Mouse (Mus musculus) forebrain, embryonic 10.5 days (tissue): ENCODE data around the gene Mansc4. TPM values are rescaled to one million over a fixed set of nuclear protein-coding genes. Genes with fewer than 3 reads are reported as not detected.

Source experiments
- DNase-seq: peaks from one replicate; pipeline ENCODE4 v3.0.0-alpha.2; 2017; ENCODE audit warnings: low spot score; ENCODE audit errors: extremely low spot score
- H3K27ac ChIP-seq: fragments of 300-500 bp; sonication (generic); 2 replicates; pipeline ENCODE4 v1.5.1; 2016; ENCODE audit warnings: mild to moderate bottlenecking
- H3K27me3 ChIP-seq: fragments of 300-500 bp; sonication (generic); 2 replicates; pipeline ENCODE4 v1.6.1; 2016; ENCODE audit warnings: mild to moderate bottlenecking; ENCODE audit not compliant: poor library complexity, severe bottlenecking
- H3K36me3 ChIP-seq: fragments of 300-500 bp; sonication (generic); replicated peaks from 2 replicates; pipeline ENCODE4 v1.6.1; 2016; ENCODE audit warnings: mild to moderate bottlenecking, moderate library complexity
- H3K4me1 ChIP-seq: fragments of 300-500 bp; sonication (generic); 2 replicates; pipeline ENCODE4 v1.6.1; 2016
- H3K4me3 ChIP-seq: fragments of 300-500 bp; sonication (generic); 2 replicates; pipeline ENCODE4 v1.5.1; 2016; ENCODE audit warnings: mild to moderate bottlenecking, moderate library complexity
- H3K9me3 ChIP-seq: fragments of 300-500 bp; sonication (generic); 2 replicates; pipeline ENCODE4 v1.6.1; 2016; ENCODE audit warnings: mild to moderate bottlenecking, moderate library complexity
- WGBS: fragments of 180-500 bp; shearing (Covaris S2); methylation state at CpG from one replicate; pipeline ENCODE4 v1.1.7; 2016; 5-methylcytosine and 5-hydroxymethylcytosine counted together
- polyA plus RNA-seq: library from polyadenylated mRNA; unstranded; fragments of >200 nt; fragmentation: Nextera tagmentation; extraction: Ambion mirVana; gene quantifications from 2 replicates; pipeline ENCODE4 v1.2.1, GENCODE M21; 2016

Gene Mansc4
- polyA plus RNA-seq, 1 experiment from 2014 or later: 1.1 TPM

DNA sequence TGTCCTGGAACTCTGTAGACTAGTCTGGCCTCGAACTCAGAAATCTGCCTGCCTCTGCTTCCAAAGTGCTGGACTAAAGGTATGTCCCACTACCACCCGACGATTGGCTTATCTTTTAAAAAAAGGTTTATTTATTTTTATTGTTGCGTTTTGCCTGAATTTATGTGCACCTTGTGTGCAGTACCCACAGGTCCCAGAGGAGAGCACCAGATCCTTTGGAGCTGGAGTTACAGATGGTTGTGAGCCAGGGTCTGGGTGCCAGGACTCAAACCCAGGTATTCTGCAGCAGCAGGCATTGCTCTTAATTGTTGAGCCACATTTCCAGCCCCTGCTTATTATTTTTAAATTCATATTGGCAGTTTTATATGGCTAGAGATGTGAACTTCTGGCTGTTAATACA lies 9.3 kb upstream of the Mansc4 start:
- Histone ChIP-seq H3K36me3 (peaks cover 29% of the 10 kb centered on the region), H3K4me1 (peaks cover 45% of the 10 kb centered on the region), H3K27me3 (no peaks in the 10 kb centered on the region), H3K9me3 (no peaks in the 10 kb centered on the region), H3K4me3 (no peak overlapping the region), H3K27ac (no peak overlapping the region)
- WGBS: 96% methylated on average over 4 of the region's 4 CpGs
- DNase-seq: no peak

DNA sequence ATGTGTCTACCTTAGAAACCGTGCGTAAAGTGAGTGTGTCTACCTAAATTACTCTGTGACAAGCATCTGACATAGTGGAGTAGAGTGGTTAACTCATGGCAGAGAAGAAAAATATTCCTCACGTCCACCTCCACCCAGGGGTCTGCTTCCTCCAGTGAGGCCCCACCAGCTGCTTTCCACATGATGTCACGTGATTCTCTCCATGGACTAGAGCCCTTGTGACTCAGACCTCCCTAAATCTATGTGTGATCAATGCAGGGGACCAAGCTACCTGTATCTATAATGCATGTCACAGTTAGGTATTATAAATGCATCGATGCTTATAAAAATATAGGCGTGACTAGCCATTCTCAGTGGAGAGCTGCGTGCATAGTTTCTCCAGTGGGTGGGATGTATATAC lies 7.9 kb upstream of the Mansc4 start:
- Histone ChIP-seq H3K4me3 (no peak overlapping the region), H3K36me3 (peaks cover 27% of the 10 kb centered on the region), H3K4me1 (peaks cover 58% of the 10 kb centered on the region), H3K9me3 (no peaks in the 10 kb centered on the region), H3K27ac (no peak overlapping the region), H3K27me3 (peaks cover 11% of the 10 kb centered on the region)
- WGBS: 89% methylated on average over 7 of the region's 7 CpGs
- DNase-seq: no peak

DNA sequence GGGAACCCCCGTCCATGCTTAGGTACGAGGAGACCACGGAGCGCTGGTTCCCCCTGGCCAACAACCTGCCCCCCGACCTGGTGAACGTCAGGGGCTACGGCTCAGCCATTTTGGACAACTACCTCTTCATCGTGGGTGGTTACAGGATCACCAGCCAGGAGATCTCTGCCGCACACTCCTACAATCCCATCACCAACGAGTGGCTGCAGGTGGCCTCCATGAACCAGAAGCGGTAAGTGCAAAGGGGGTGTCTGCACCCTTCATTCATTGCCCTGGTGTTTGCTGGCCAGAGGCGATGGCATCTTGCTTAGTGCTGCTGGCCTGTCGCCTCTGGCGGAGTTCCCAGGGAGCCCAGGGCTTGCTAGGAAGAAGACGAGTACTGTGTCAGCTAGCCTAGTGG lies 5.3 kb upstream of the Mansc4 start:
- H3K36me3 ChIP-seq: peaks cover 27% of the 10 kb centered on the region
- no peaks in the 10 kb centered on the region for H3K9me3 ChIP-seq
- DNase-seq: peak; percentile 41
- H3K27ac ChIP-seq: peak overlapping the region; percentile 94
- peak overlapping the region; percentile 76 for H3K4me3 ChIP-seq
- H3K27me3 ChIP-seq: peaks cover 28% of the 10 kb centered on the region
- peaks cover 62% of the 10 kb centered on the region for H3K4me1 ChIP-seq
- 3% methylated on average over 15 of the region's 15 CpGs for WGBS

- DNase-seq: peak; percentile 70
- no peaks in the 10 kb centered on the region for H3K9me3 ChIP-seq
- peaks cover 68% of the 10 kb centered on the region for H3K4me1 ChIP-seq
- peak within 1 kb of the TSS; percentile 94 for H3K27ac ChIP-seq
- peak within 1 kb of the TSS; percentile 76 for H3K4me3 ChIP-seq
- H3K27me3 ChIP-seq: peaks cover 28% of the 10 kb centered on the region
- H3K36me3 ChIP-seq: peaks cover 26% of the 10 kb centered on the region
- WGBS: under 1% methylated on average over 99 of the region's 99 CpGs
Observed at GRCm38 (mm10) chr6:147091136-147092120, 4.6 kb upstream of the Mansc4 start, which contains the start of gene Klhl42. Gene Klhl42 (plus strand): TSS chr6:147091379.

- Histone ChIP-seq H3K36me3 (peaks cover 15% of the 10 kb centered on the region), H3K4me1 (peaks cover 71% of the 10 kb centered on the region), H3K9me3 (no peaks in the 10 kb centered on the region), H3K27ac (0 out of 2 replicates have a peak overlapping the region, but pooled peaks have one; percentile 94), H3K27me3 (peaks cover 37% of the 10 kb centered on the region), H3K4me3 (peak overlapping the region; percentile 76)
- no peak for DNase-seq
- 69% methylated on average over 5 of the region's 5 CpGs for WGBS
Observed at GRCm38 (mm10) chr6:147090191-147090590, 3.4 kb upstream of the Mansc4 start.

DNA sequence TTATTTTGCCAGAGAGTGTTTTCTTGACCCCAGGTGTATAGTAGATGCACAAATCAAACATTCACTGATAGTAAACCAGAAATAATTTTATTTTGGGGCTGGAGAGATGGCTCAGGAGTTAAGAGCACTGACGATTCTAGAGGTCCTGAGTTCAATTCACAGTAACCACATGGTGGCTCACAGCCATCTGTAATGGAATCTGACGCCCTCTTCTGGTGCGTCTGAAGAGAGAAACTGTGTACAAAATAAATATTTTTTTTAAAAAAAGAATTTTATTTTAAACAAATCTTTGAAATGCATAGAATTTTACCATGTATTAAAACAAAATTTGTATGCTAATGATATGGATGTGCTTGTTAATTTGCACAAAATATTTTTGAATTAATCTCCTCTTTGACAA lies 1.7 kb upstream of the Mansc4 start:
- no peaks in the 10 kb centered on the region for H3K9me3 ChIP-seq
- H3K27ac ChIP-seq: no peak overlapping the region
- 83% methylated on average over 3 of the region's 3 CpGs for WGBS
- peaks cover 4% of the 10 kb centered on the region; the same call in 1 of the 2 replicates for H3K36me3 ChIP-seq
- DNase-seq: no peak
- no peak overlapping the region for H3K4me3 ChIP-seq
- peaks cover 59% of the 10 kb centered on the region for H3K4me1 ChIP-seq
- H3K27me3 ChIP-seq: peaks cover 37% of the 10 kb centered on the region

DNA sequence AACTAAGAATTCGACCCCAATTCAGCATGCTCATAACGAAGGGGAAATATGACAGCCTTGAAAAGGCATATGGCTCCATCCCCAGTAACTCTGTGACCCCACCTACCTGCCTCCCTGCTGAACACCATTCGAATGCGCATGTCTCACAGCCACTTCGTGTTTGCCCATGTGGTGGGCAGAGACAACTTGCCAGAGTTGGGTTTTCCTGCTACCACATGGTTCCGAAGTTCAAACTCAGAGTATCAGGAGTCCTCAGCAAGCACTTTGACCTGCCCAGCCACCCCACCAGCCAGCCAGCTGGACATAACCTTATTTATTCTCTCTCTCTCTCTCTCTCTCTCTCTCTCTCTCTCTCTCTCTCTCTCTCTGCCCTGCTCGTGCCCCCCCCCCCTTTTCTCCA lies 904 bp upstream of the Mansc4 start:
- Histone ChIP-seq H3K4me1 (peaks cover 53% of the 10 kb centered on the region), H3K9me3 (no peaks in the 10 kb centered on the region), H3K4me3 (no peak overlapping the region), H3K27ac (no peak overlapping the region), H3K36me3 (no peaks in the 10 kb centered on the region), H3K27me3 (peaks cover 37% of the 10 kb centered on the region)
- WGBS: 44% methylated on average over 7 of the region's 7 CpGs
- DNase-seq: no peak

DNA sequence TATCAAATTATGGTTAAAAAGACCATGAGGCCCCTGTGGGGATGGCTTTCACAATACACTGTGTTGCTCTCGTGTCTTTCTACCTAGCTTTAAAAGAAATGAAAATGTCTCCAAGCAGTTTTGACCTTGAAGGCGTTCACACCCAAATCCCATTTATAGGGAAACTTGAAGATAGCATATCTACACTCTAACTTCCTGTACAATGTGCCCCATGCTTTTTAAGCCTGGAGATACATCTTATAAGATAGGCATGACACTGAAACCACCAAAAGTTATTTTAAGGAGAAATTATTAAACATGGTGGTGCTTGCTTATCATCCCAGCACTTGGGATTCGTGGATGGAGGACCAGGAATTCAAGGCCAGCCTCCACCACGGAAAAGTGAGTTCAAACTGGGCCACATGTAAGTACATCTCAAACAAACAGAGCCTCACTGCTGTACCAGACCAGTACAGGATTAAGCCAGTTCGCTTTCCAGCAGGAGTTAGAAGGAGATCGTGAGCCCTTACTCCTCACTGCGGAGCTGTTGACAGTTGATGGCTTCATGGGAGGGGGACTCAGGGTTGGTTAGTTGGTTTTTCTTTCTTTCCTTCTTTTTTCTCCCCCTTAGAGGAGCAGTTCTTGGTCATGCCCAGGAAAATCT lies 1.3 kb downstream of the Mansc4 start:
- no peak for DNase-seq
- 61% methylated on average over 7 of the region's 7 CpGs for WGBS
- Histone ChIP-seq H3K36me3 (no peaks in the 10 kb centered on the region), H3K4me1 (peaks cover 32% of the 10 kb centered on the region), H3K27me3 (peaks cover 34% of the 10 kb centered on the region), H3K27ac (no peak overlapping the region), H3K9me3 (no peaks in the 10 kb centered on the region), H3K4me3 (no peak overlapping the region)

DNA sequence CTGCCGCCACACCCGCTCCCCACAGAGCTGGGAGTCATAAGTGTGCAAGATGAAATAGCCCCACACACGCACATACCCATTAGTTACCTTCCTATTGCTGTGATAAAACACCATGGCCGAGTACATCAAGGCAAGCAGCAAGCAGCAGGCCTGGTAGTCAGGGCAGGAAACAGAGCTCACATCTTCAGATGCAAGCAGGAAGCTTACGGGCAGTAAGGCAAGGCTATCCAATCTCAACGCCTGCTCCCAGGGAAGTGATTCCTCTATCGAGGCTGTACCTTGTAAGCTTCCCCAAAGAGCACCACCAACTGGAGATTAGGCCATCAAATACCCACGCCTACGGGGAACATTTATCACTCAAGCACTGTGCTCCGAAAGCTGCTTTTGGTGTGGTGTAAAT lies 6.9 kb downstream of the Mansc4 start:
- Histone ChIP-seq H3K27ac (no peak overlapping the region), H3K27me3 (no peaks in the 10 kb centered on the region), H3K4me3 (no peak overlapping the region), H3K4me1 (no peaks in the 10 kb centered on the region), H3K36me3 (peaks cover 16% of the 10 kb centered on the region), H3K9me3 (no peaks in the 10 kb centered on the region)
- no peak for DNase-seq
- WGBS: 94% methylated on average over 10 of the region's 10 CpGs

- no peak for DNase-seq
- 86% methylated on average over 8 of the region's 8 CpGs for WGBS
- no peaks in the 10 kb centered on the region for H3K27me3 ChIP-seq
Observed at GRCm38 (mm10) chr6:147076878-147077277, 10.0 kb downstream of the Mansc4 start.

DNA sequence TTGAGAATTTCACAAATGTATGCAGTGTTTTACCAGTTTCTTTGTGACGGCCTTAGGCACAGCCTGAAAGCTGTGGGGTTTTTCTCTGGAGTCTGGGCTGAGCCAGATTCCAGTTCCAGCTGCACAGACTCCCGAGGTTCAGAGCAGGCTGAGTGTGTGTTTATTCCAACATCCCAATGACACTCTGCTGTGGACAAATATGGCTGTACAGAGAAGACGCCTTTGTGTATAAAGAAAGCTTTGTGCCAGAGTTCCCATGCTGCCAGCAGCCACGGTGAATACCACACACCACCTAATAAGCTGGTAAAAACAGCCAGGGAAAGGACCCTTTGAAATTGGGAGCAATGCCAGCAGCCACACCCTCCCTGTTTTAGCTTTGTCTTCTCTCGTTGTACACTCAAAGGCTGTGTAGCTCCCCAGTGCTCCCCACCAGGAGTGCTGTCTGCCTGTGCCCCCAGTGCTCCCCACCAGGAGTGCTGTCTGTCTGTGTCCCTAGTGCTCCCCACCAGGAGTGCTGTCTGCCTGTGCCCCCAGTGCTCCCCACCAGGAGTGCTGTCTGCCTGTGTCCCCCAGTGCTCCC lies 10.9 kb downstream of the Mansc4 start:
- no peak for DNase-seq

More at GRCm38 (mm10) chr6:147076878-147077277, 10.0 kb downstream of the Mansc4 start:
- Histone ChIP-seq H3K4me3 (no peak overlapping the region), H3K27ac (no peak overlapping the region), H3K36me3 (peaks cover 34% of the 10 kb centered on the region), H3K4me1 (no peaks in the 10 kb centered on the region), H3K9me3 (no peaks in the 10 kb centered on the region)

GRCm38 (mm10) chr6:147064944-147065261 lies 21.9 kb downstream of the Mansc4 start:
- Histone ChIP-seq H3K4me3 (no peak overlapping the region), H3K27me3 (no peaks in the 10 kb centered on the region), H3K9me3 (no peaks in the 10 kb centered on the region), H3K4me1 (no peaks in the 10 kb centered on the region), H3K36me3 (peaks cover 81% of the 10 kb centered on the region), H3K27ac (no peak overlapping the region)
- DNase-seq: no peak
- WGBS: 92% methylated on average over 6 of the region's 6 CpGs

More for the DNA sequence above, 10.9 kb downstream of the Mansc4 start:
- Histone ChIP-seq H3K4me3 (no peak overlapping the region), H3K36me3 (peaks cover 44% of the 10 kb centered on the region), H3K27me3 (no peaks in the 10 kb centered on the region), H3K9me3 (no peaks in the 10 kb centered on the region), H3K27ac (no peak overlapping the region; the same call in 1 of the 2 replicates), H3K4me1 (no peaks in the 10 kb centered on the region)
- WGBS: 77% methylated on average over 5 of the region's 5 CpGs
